Mouse (Mus musculus): ENCODE results near the gene Tmcc2. TPM values are rescaled to one million over a fixed set of nuclear protein-coding genes. Genes with fewer than 3 reads are reported as not detected.

The Tmcc2 gene
- polyA plus RNA-seq, 1 experiment from 2014 or later = 12.9 TPM

DNA sequence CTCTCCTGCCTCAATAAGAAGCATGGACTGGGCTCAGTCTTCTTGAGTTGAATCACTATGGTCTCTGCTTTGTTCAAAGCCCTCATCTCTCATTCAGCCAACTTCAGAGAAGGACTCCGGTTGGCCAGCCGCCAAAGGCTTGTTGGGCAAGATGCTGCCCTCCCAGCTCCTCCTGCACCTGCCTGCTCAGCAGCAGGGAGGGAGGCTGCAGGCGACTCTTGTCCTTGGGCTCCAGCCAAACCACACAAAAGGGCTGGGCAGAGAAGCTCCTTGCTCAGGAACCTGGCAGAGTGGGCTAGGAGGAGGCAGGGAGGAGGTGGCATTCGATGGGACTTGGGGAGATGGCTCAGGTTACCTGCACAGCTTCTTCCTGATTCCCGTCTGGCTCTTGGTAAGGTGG lies 71.8 kb downstream of the Tmcc2 start:
- no peaks in the 10 kb centered on the region for H3K36me3 ChIP-seq
- H3K4me1 ChIP-seq (replicated peaks) = peaks cover 43% of the 10 kb centered on the region
- no peaks in the 10 kb centered on the region for H3K9me3 ChIP-seq (replicated peaks)
- no peak overlapping the region for H3K4me2 ChIP-seq
- WGBS = 44% methylated on average over 5 of the region's 5 CpGs
- 0 out of 2 replicates have a peak overlapping the region, but pooled peaks have one; percentile 3 for H3K27ac ChIP-seq
- H3K27me3 ChIP-seq = peaks cover 9% of the 10 kb centered on the region; the same call in 1 of the 2 replicates
- ATAC-seq (replicated peaks; ENCODE audit: insufficient number of reproducible peaks, insufficient read depth, low FRiP score, low read depth) = no peak
- no peak overlapping the region for H3K4me3 ChIP-seq
- no peak overlapping the region for H3K9ac ChIP-seq

DNA sequence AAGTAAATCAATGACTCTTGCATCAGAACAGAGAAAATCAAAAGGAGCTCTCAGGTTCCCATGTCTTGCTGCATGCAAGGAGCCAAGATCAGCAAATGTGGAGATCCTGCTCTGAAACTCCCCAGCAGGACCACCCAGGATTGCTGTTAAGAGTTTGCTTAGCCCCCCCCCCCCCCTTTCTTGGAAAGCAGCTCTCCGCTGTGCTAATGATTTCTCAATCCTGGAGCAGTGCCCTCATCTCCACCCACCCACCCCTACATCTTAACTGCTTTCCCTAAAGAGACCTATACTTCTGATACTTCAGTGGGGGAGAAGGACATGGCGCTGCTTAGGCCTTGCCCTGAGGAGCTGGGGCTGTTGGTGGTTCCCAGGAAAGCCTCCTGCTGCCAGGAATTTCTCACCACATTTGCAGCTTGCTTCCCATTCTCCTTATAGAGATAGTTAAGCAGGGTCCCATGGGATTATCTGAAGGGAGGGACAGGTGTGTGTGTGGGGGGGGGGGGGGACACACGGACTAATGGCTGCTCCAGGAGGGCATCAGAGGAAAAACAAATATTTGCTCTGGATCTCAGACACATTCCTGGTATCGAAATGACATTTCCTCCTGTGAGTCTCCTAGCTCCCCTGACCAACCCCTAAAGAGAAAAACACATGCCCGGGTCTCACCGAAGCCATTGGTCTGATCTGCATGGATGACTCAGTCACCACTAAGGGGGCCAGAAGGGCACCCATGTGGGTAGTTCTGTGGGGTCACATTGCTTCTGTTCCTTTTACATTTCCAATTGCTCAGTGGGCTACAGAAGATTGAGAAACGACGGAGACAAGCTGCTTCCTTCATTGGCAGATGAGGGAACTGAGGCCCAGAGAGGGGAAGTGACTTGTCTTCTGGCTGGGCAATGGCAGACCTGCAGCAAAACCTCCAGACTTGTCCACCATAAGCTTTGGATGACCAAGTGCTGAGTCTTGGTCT lies 72.9 kb downstream of the Tmcc2 start:
- peak overlapping the region; percentile 99; the same call in 1 of the 2 replicates for H3K4me2 ChIP-seq
- H3K27me3 ChIP-seq = peaks cover 9% of the 10 kb centered on the region; the same call in 1 of the 2 replicates
- no peak overlapping the region; the same call in 1 of the 2 replicates for H3K27ac ChIP-seq
- ATAC-seq (replicated peaks; ENCODE audit: insufficient number of reproducible peaks, insufficient read depth, low FRiP score, low read depth) = no peak
- no peak overlapping the region for H3K4me3 ChIP-seq
- no peaks in the 10 kb centered on the region for H3K36me3 ChIP-seq
- H3K9me3 ChIP-seq (replicated peaks) = no peaks in the 10 kb centered on the region
- peaks cover 43% of the 10 kb centered on the region for H3K4me1 ChIP-seq (replicated peaks)
- WGBS = 49% methylated on average over 8 of the region's 8 CpGs
- no peak overlapping the region for H3K9ac ChIP-seq

DNA sequence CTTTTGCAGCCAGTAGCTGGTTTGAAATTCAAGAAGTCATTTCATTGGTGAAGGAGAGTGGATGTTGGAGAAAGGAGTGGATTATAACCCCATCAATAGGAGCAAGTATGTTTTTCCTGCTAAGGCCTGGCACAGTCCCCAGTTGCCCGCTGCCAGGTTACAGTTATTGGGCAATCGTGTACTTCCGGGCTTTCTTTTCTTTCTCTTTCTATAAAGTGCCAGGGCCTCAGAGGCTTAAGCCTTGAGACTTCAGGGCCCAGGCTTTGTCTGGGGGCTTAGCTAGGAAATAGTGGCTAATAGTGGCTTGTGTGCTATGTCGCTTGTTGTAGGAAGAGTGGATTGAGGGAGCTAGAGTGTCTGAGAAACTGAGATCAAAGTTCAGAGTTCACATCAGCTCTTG lies 73.7 kb downstream of the Tmcc2 start:
- WGBS = 67% methylated on average over 4 of the region's 4 CpGs
- no peak for ATAC-seq (replicated peaks; ENCODE audit: insufficient number of reproducible peaks, insufficient read depth, low FRiP score, low read depth)

DNA sequence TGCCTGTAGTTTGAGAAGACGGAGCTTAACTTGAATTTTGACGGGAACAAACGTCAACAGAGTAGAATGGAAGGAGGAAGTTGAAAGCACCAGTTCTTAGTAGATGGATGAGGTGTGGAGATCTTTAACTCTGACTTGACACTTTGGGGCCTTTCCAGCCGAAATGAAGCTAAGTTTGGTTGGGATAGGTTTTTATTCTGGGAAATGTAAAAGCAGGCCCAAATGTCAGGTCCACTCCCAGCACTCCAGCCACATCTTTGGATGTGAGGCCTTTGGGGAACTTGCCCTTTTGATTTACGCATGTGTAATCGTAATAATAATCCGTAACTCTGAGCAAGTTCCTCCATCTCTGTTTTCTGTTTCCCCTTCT lies 74.5 kb downstream of the Tmcc2 start:
- peak overlapping the region; percentile 69 for H3K4me3 ChIP-seq
- peak overlapping the region; percentile 99 for H3K4me2 ChIP-seq
- H3K9ac ChIP-seq = peak overlapping the region; percentile 62
- no peak for ATAC-seq (replicated peaks; ENCODE audit: insufficient number of reproducible peaks, insufficient read depth, low FRiP score, low read depth)
- 38% methylated on average over 7 of the region's 7 CpGs for WGBS
- H3K4me1 ChIP-seq (replicated peaks) = peaks cover 44% of the 10 kb centered on the region
- no peaks in the 10 kb centered on the region for H3K36me3 ChIP-seq
- no peak overlapping the region for H3K27ac ChIP-seq
- no peaks in the 10 kb centered on the region for H3K9me3 ChIP-seq (replicated peaks)
- peaks cover 9% of the 10 kb centered on the region; the same call in 1 of the 2 replicates for H3K27me3 ChIP-seq

More for the DNA sequence above, 73.7 kb downstream of the Tmcc2 start:
- Histone ChIP-seq H3K4me3 (peak overlapping the region; percentile 69; the same call in 1 of the 2 replicates), H3K9ac (no peak overlapping the region), H3K27ac (no peak overlapping the region; the same call in 1 of the 2 replicates), H3K4me2 (peak overlapping the region; percentile 99), H3K27me3 (peaks cover 9% of the 10 kb centered on the region; the same call in 1 of the 2 replicates), H3K4me1 (replicated peaks) (peaks cover 39% of the 10 kb centered on the region), H3K36me3 (no peaks in the 10 kb centered on the region), H3K9me3 (replicated peaks) (no peaks in the 10 kb centered on the region)

DNA sequence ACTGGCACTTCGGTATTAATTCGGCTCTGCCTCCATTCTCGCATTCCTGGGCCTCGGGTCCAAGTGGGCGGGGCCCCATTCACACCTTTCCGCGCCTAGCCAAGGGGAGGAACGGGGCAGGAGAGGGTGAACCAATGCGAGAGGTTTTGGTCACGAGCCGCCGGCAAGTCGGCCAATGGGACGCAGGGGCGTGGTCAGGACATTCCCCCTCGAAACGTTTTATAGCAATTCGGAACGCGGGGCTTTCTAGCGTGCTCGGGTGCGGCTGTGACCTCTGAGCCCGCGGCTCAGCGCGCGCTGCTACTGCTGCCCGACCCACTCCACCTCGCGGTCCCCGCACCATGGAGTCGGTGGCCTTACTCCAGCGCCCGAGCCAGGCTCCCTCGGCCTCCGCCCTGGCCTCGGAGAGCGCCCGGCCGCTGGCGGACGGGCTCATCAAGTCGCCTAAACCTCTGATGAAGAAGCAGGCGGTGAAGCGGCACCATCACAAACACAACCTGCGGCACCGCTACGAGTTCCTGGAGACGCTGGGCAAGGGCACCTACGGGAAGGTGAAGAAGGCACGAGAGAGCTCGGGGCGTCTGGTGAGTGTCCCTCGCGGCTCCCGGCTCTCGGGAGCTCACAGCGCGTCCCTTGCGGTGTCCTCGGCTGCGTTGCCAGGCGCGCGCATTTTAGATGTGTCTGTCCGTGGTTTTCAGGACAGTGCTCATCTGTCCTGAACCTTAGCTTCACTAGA lies 75.0 kb downstream of the Tmcc2 start, which contains the start of gene Nuak2:
Gene Nuak2 (plus strand): TSS at position 238 of the 736 bp plus-strand sequence.
- Histone ChIP-seq H3K36me3 (no peaks in the 10 kb centered on the region), H3K4me2 (peak within 1 kb of the TSS; percentile 99), H3K4me3 (peak within 1 kb of the TSS; percentile 69), H3K4me1 (replicated peaks) (peaks cover 50% of the 10 kb centered on the region), H3K27me3 (peaks cover 9% of the 10 kb centered on the region; the same call in 1 of the 2 replicates), H3K9ac (peak within 1 kb of the TSS; percentile 62), H3K27ac (no peak within 1 kb of the TSS), H3K9me3 (replicated peaks) (no peaks in the 10 kb centered on the region)
- peak; percentile 70 for ATAC-seq (replicated peaks; ENCODE audit: insufficient number of reproducible peaks, insufficient read depth, low FRiP score, low read depth)
- under 1% methylated on average over 67 of the region's 67 CpGs for WGBS

DNA sequence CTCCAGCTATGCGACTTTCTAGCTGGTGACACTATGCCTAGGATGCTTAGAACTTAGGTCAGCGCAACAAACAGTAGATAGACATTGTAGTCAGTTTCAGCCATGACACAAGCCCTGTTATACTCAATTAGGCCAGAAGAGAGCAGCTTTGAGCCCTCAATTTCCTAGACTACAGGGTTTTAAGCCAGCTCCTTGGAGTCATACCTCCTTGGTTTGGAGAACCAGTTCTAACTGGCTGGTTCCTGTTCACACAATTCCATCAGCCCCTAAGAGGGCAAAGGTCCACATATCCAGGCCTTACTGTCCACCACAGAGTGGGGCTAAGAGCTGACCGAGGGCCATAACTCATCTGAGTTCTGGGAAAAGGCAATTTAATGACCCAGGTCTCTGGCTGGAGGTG lies 78.4 kb downstream of the Tmcc2 start:
- Histone ChIP-seq H3K9me3 (replicated peaks) (no peaks in the 10 kb centered on the region), H3K27me3 (peaks cover 17% of the 10 kb centered on the region; the same call in 1 of the 2 replicates), H3K4me3 (no peak overlapping the region), H3K36me3 (no peaks in the 10 kb centered on the region), H3K4me1 (replicated peaks) (peaks cover 36% of the 10 kb centered on the region), H3K9ac (no peak overlapping the region), H3K27ac (no peak overlapping the region), H3K4me2 (no peak overlapping the region)
- WGBS = 61% methylated on average over 3 of the region's 3 CpGs
- no peak for ATAC-seq (replicated peaks; ENCODE audit: insufficient number of reproducible peaks, insufficient read depth, low FRiP score, low read depth)

DNA sequence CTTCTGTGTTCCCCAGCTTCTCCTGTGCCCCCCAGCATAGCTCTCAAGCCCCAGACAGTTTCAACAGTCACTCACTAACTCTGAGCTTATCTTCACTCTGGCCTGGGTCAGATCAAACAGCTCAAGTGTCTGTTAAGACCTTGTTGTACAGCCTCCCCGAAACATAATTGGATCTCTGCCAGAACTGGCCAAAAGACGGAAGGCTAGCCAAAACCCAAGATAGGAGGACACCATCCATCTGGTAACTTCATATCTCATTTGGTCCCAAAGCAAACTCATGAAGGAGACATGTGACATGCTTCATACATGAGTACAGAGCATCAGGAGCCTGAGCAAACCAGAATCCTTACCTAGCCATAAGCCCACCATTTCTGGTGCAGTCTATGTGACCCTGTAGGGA lies 79.0 kb downstream of the Tmcc2 start:
- no peak overlapping the region for H3K9ac ChIP-seq
- peaks cover 18% of the 10 kb centered on the region; the same call in 1 of the 2 replicates for H3K27me3 ChIP-seq
- H3K4me1 ChIP-seq (replicated peaks) = peaks cover 32% of the 10 kb centered on the region
- 17% methylated on average over 2 of the region's 2 CpGs for WGBS
- no peaks in the 10 kb centered on the region for H3K36me3 ChIP-seq
- no peak overlapping the region for H3K4me3 ChIP-seq
- peak overlapping the region; percentile 46 for H3K27ac ChIP-seq
- H3K4me2 ChIP-seq = peak overlapping the region; percentile 12; the same call in 1 of the 2 replicates
- H3K9me3 ChIP-seq (replicated peaks) = no peaks in the 10 kb centered on the region
- ATAC-seq (replicated peaks; ENCODE audit: insufficient number of reproducible peaks, insufficient read depth, low FRiP score, low read depth) = no peak; the same call in 1 of the 2 replicates

DNA sequence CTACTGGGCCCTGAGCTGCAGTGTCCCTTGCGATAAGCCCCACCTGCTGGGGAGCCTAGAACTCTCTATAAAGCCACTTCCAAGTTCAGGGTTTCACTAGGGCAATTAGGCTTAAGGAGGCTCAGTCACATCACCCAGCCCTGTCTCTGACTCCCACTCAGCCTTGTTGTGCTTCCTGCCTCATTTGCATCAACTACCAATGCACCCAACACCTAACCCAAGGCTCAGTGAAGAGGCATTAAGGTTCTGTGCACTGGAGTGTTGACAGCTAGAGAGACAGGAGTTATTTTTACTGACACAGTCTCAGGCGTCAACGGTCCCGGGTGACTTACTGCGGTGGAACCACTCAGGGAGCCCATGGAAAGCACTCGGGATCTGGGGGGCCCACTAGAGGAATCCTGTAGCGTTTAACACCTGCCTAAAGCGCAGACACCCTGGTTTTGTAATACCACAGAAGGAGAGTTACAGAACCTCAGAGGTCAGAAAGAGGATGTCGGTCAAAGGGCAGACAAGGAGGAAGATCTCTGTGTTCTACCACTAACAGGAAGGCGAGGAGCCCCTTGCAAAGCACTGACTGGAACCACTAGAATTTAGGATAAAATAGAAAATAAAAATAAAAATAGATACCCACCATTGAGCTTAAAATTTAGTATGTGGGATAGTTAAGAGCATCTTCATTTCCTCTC lies 79.8 kb downstream of the Tmcc2 start:
- H3K4me3 ChIP-seq = no peak overlapping the region
- ATAC-seq (replicated peaks; ENCODE audit: insufficient number of reproducible peaks, insufficient read depth, low FRiP score, low read depth) = no peak
- no peak overlapping the region for H3K9ac ChIP-seq
- WGBS = 29% methylated on average over 10 of the region's 10 CpGs
- H3K9me3 ChIP-seq (replicated peaks) = no peaks in the 10 kb centered on the region
- H3K4me1 ChIP-seq (replicated peaks) = peaks cover 27% of the 10 kb centered on the region
- peaks cover 13% of the 10 kb centered on the region; the same call in 1 of the 2 replicates for H3K27me3 ChIP-seq
- H3K4me2 ChIP-seq = peak overlapping the region; percentile 12
- H3K27ac ChIP-seq = peak overlapping the region; percentile 46
- no peaks in the 10 kb centered on the region for H3K36me3 ChIP-seq

DNA sequence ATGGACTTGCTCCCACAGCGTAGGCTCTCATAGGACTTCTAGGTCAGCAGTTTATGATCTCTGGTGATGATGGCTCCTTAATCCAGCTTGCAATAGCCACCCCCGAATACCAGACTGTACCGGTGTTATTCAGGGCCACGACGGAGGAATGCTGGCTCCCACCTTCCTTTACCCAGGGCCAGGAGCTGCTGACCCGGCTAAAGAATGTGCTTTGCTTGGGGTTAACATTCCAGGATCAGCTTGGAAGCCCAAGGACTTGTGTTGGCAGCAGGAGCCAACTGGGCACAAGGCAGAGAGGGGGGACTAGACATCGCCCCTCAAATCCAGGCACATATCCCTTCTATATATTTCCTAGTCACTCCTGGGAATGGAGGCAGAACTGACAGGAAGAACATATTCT lies 80.3 kb downstream of the Tmcc2 start:
- Histone ChIP-seq H3K27ac (no peak overlapping the region), H3K4me2 (no peak overlapping the region), H3K27me3 (peaks cover 13% of the 10 kb centered on the region; the same call in 1 of the 2 replicates), H3K9me3 (replicated peaks) (no peaks in the 10 kb centered on the region), H3K4me1 (replicated peaks) (peaks cover 23% of the 10 kb centered on the region), H3K9ac (no peak overlapping the region), H3K4me3 (no peak overlapping the region), H3K36me3 (no peaks in the 10 kb centered on the region)
- no peak for ATAC-seq (replicated peaks; ENCODE audit: insufficient number of reproducible peaks, insufficient read depth, low FRiP score, low read depth)
- 44% methylated on average over 7 of the region's 7 CpGs for WGBS

DNA sequence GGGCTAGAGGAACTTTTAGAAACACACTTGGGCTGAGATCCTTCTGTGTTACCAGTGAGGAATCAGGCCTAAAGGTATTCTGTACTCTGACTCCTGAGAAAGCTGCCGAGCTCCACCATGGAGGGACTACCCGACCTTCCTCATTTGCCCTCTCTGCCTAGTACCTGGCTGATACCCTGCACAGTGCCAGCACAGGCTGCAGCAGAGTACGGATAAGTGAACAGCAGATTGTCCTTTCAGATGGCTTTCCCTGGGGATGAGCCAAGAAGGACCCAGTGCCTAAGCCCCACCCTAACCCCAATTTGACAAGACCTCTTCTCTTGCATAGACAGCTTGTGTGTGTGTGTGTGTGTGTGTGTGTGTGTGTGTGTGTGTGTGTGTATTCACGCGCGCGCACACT lies 82.4 kb downstream of the Tmcc2 start:
- no peak for ATAC-seq (replicated peaks; ENCODE audit: insufficient number of reproducible peaks, insufficient read depth, low FRiP score, low read depth)
- H3K4me3 ChIP-seq = no peak overlapping the region
- no peaks in the 10 kb centered on the region for H3K36me3 ChIP-seq
- no peak overlapping the region for H3K27ac ChIP-seq
- H3K9ac ChIP-seq = no peak overlapping the region
- no peak overlapping the region for H3K4me2 ChIP-seq
- H3K9me3 ChIP-seq (replicated peaks) = no peaks in the 10 kb centered on the region
- peaks cover 23% of the 10 kb centered on the region; the same call in 1 of the 2 replicates for H3K27me3 ChIP-seq
- WGBS = 77% methylated on average over 7 of the region's 7 CpGs
- H3K4me1 ChIP-seq (replicated peaks) = peaks cover 20% of the 10 kb centered on the region
